Mouse (Mus musculus): ENCODE data around the gene Ms4a13.
"Not testable (repeated sequence)": the region's sequence is repeated elsewhere in the genome, so short reads cannot be mapped to it uniquely, and the experiment has no call there.

Ms4a13 gene

GRCm38 (mm10) chr19:11196546-11196945 is at the start of gene Ms4a13:
TSS of gene Ms4a13 (minus strand) at chr19:11196737.
- DNase-seq, result no peak

- DNase-seq, result no peak
These were observed 47.7 kb upstream of the Ms4a13 start for GRCm38 (mm10) chr19:11244230-11244629.

DNA sequence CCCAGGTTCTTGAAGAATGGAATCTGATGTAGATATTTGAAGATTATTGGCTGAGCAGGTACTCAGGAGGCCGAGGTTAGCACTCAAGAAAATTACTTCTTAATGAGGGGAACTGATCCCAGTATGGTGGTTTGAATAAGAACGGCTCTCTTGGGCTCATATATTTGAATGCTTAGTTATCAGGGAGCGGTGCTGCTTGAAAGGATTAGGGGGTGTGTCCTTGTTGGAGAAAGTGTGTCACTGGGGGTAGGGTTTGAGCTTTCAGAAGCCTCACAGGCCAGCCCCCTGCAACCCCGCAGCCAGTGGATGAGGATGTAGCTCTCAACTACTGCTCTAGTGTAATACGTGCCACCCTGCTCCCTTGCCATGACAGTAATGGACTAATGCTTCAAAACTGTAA is 46.0 kb upstream of the Ms4a13 start:
- no peak for DNase-seq

- no peak for DNase-seq
These were observed 39.3 kb upstream of the Ms4a13 start for GRCm38 (mm10) chr19:11235820-11236219.

DNA sequence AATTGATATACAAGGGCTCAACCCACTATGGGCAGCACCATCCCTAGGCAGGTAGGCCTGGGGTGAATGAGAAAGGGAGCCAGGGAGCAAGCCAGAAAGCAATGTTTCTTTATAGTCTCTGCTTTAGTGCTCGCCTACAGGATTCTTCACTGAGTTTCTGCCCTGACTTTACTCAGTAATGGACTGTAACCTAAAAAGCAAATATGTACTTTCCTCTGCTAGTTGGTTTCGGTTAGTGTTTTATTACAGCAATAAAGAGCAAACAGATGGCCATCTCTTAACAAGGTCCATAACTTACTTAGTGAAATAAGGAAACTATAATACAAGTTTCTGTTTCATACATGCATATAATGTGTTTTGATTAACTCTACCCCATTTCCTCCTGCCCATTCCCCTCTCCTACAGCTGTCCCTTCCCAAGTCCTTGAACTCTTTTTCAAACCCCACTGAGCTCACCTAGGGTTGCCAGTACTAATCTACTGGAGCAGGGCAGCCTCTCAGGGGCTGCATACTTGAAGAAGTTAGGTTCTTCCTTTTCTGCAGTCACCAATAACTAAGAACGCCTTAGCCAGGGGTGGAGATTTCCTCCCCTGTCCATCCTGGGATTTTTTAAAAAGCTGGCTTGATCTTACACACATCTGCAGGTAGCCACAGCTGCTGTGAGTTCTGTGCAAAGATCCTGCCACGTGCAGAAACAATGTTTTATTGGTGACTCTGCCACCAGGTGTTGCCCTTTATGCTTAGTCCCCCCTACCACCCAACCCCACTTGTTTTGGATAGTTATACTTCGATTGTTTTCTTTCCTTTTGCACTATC is 38.6 kb upstream of the Ms4a13 start:
- DNase-seq, result no peak

DNA sequence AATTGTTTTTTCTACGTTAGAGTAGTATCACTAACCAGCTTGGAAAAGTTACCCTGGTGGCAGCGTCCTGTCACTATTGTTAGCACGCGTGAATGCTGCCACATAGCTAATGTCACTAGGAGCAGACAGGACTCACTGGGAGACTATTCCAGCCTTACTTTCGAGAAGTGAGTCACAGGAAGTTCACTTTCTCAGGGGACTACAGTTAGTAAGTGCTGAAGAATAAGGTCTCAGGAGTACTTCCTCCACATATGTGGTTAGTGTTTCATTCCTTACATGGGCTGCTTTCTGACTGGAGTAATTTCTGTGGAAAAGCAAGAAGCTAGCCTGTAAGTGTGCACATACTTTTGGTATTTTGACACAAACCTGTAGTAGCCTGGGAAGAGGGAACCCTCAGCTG is 37.7 kb upstream of the Ms4a13 start:
- DNase-seq, result no peak

- no peak for DNase-seq
These were observed 35.8 kb upstream of the Ms4a13 start, which contains the start of gene Ms4a12 for GRCm38 (mm10) chr19:11232348-11232747. TSS of gene Ms4a12 (minus strand) at chr19:11232448.

GRCm38 (mm10) chr19:11192552-11192951 is 4.0 kb downstream of the Ms4a13 start:
- DNase-seq, result no peak

GRCm38 (mm10) chr19:11184121-11184520 is 12.4 kb downstream of the Ms4a13 start:
- peak in 1 of 2 experiments; percentile 11 for DNase-seq

- no peak for DNase-seq
These were observed 19.1 kb downstream of the Ms4a13 start for GRCm38 (mm10) chr19:11177464-11177863.

- DNase-seq, result peak in 1 of 2 experiments; percentile 4
These were observed 31.4 kb downstream of the Ms4a13 start, which contains the start of gene 1700025F22Rik for GRCm38 (mm10) chr19:11165172-11165571. TSS of gene 1700025F22Rik (minus strand) at chr19:11165320.

DNA sequence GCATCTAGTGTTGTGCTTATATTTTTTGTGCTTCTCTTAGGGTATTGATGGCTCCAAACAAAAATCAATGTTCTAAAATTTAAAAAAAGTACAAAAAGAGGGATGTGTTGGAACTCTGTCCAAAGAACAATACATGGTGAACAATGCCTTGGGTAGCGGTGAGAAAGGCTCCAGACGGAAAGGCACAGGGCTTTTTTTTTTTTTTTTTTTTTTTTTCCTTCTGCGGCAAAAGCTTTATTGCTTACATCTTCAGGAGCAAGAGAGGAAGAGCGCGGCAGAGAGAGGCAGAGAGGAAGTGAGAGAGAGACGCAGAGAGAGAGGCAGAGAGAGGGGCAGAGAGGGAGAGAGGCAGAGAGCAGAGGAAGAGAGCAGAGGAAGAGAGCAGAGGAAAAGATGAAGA is 38.6 kb downstream of the Ms4a13 start:
- not testable (repeated sequence) for DNase-seq

DNA sequence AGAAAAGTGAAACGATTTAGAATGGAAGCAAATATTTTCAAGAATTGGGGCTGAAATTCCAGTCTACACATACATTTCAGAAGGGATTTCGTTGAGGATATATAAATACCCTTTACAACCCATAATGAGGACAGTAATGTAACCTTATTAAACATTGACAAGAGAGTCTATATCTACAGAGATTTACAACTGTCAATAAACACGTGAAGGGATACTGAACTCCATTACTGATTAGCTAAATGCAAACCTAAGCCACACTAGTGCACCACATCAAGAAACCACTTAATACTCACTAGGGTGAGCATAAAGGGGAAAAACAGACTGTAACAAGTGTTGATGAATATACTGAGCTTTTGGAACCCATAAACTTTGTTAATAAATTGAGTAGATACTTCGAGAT is 61.2 kb downstream of the Ms4a13 start:
- DNase-seq, result no peak

DNA sequence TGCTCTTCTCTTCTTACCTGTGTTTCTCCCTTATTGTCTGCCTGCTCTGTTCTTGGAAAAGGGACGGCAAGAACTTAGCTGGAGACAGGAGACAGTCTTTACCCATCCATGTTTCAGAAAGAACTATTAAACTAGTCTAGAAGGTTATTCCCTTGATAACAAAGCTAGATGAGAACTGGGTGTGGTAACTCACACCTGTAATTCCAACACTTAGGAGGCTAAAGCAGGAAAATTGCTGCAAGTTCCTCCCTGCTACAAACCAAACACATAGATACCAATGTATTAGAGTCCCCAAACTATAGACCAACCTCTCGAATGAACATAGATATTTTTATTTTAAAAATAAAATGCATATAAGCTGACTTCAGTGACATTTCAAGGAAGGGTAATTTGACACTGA is 61.7 kb downstream of the Ms4a13 start:
- no peak for DNase-seq

DNA sequence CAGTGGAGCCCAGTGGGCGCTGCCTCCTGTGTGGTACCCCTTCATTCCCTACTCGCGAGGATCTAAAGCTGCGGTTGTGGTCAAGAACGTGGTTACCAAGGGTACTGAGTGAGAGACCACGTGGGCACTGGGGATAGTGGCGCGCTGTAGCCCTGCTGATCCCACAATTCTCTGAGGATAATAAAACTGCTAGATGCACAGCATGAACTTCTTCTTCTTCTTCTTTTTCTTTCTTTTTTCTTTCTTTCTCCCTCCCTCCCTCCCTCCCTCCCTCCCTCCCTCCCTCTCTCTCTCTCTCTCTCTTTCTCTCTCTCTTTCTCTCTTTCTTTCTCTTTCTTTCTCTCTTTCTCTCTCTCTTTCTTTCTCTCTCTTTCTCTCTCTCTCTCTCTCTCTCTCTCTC is 65.8 kb downstream of the Ms4a13 start, which contains the start of gene 1700017D01Rik:
TSS of gene 1700017D01Rik (minus strand) at position 101 of the 400 bp plus-strand sequence.
- not testable (repeated sequence) for DNase-seq

DNA sequence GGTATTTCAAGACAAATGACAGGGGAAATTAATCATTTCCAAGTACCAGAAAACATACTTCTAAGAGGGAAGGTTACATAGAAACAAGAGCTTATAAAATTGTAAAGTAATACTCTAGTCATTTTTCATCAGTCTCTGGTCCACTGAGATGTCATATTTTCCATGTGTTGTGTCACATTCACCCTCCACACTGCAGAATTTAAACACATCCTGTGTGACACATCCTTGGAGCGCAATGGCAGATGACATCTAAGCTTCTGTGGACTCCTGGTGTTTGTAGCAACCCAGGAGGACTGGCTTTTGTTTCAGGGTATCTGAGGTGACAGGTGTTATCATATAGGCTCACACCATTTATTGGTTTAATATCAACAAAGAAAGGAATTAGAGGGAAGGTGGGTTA is 66.8 kb downstream of the Ms4a13 start:
- no peak for DNase-seq

GRCm38 (mm10) chr19:11121016-11121420 is 75.5 kb downstream of the Ms4a13 start:
- DNase-seq, result peak in 1 of 2 experiments; percentile 34
